Mouse (Mus musculus) bone marrow macrophage, adult 2 months (primary cell): Measurements from ENCODE around the gene Bbx.

Source experiments
- CTCF ChIP-seq: IDR thresholded peaks from 2 replicates; pipeline ENCODE4 v1.5.1; 2012; ENCODE audit warnings: low read depth, mild to moderate bottlenecking, low read length, moderate library complexity
- POLR2A ChIP-seq: IDR thresholded peaks from 2 replicates; pipeline ENCODE4 v1.6.1; 2012; ENCODE audit warnings: mild to moderate bottlenecking, low read depth, low read length, borderline replicate concordance

- TF ChIP-seq CTCF (no peak), POLR2A (no peak)
Measured at GRCm38 (mm10) chr16:50395928-50396612, 36.1 kb downstream of the Bbx start.
